Mouse (Mus musculus) bone marrow, adult 2 months (tissue): ENCODE results near the gene Syt3.

Experiments used
- CTCF ChIP-seq: fragments of 200-500 bp; IDR thresholded peaks from 2 replicates; pipeline ENCODE4 v1.5.1; 2011; ENCODE audit warnings: low read length, control low read depth; ENCODE audit not compliant: control insufficient read depth, insufficient read depth
- POLR2A ChIP-seq: fragments of 200-500 bp; IDR thresholded peaks from 2 replicates; pipeline ENCODE4 v1.6.1; 2011; ENCODE audit warnings: low read depth, mild to moderate bottlenecking, control low read depth, low read length, borderline replicate concordance; ENCODE audit not compliant: control insufficient read depth

GRCm38 (mm10) chr7:44439696-44440095 lies 55.8 kb downstream of the Syt3 start:
- TF ChIP-seq CTCF: no peak
- TF ChIP-seq POLR2A: no peak
